Mouse (Mus musculus) heart, embryonic 11.5 days (tissue): ENCODE measurements at regions not wholly inside any gene's neighbourhood (a gene's known extent, or its start where the extent isn't known, plus 50 kb on each side); places are given as distances from the start of the nearest gene placed in this dataset.

Experiments used
- ATAC-seq: fragments of 200-750 bp; cut with Nextera tagmentation; replicated peaks from 2 replicates; pipeline ENCODE4 v1.8.0; 2017; ENCODE audit warnings: moderate library complexity; ENCODE audit not compliant: insufficient number of reproducible peaks, low FRiP score, low TSS enrichment
- H3K27ac ChIP-seq: fragments of 300-500 bp; sonication (generic); 2 replicates; pipeline ENCODE4 v1.5.1; 2014; ENCODE audit warnings: mild to moderate bottlenecking, low read depth, low read length
- H3K27me3 ChIP-seq: fragments of 300-500 bp; sonication (generic); 2 replicates; pipeline ENCODE4 v1.6.1; 2014; ENCODE audit warnings: mild to moderate bottlenecking, low read length, mixed read lengths; ENCODE audit not compliant: control insufficient read depth, insufficient read depth
- H3K36me3 ChIP-seq: fragments of 300-500 bp; sonication (generic); 2 replicates; pipeline ENCODE4 v1.6.1; 2014; ENCODE audit warnings: mild to moderate bottlenecking, low read length, moderate library complexity, mixed read lengths; ENCODE audit not compliant: control insufficient read depth, insufficient read depth
- H3K4me1 ChIP-seq: fragments of 300-500 bp; sonication (generic); 2 replicates; pipeline ENCODE4 v1.6.1; 2014; ENCODE audit warnings: low read length; ENCODE audit not compliant: control insufficient read depth, insufficient read depth
- H3K4me2 ChIP-seq: fragments of 300-500 bp; sonication (generic); 2 replicates; pipeline ENCODE4 v1.6.1; 2014; ENCODE audit warnings: mild to moderate bottlenecking, moderate library complexity
- H3K4me3 ChIP-seq: fragments of 300-500 bp; sonication (generic); 2 replicates; pipeline ENCODE4 v1.5.1; 2014; ENCODE audit warnings: low read depth, low read length
- H3K9ac ChIP-seq: fragments of 300-500 bp; sonication (generic); 2 replicates; pipeline ENCODE4 v1.6.1; 2014; ENCODE audit warnings: mild to moderate bottlenecking, low read depth, low read length, moderate library complexity
- H3K9me3 ChIP-seq: fragments of 300-500 bp; sonication (generic); replicated peaks from 2 replicates; pipeline ENCODE4 v1.6.1; 2016; ENCODE audit warnings: low read length; ENCODE audit not compliant: control insufficient read depth
- WGBS: fragments of 180-500 bp; shearing (Covaris S2); extraction: QIAGEN DNeasy Blood & Tissue Kit; methylation state at CpG from one replicate; pipeline ENCODE4 v1.1.7; 2014; ENCODE audit not compliant: insufficient replicate concordance; 5-methylcytosine and 5-hydroxymethylcytosine counted together

- 73% methylated on average over 3 of the region's 3 CpGs for WGBS
- no peak overlapping the region for H3K27ac ChIP-seq
- H3K27me3 ChIP-seq: no peaks in the 10 kb centered on the region
- H3K9ac ChIP-seq: no peak overlapping the region
- no peak overlapping the region for H3K4me3 ChIP-seq
- H3K4me2 ChIP-seq: no peak overlapping the region
- no peak for ATAC-seq
- no peaks in the 10 kb centered on the region for H3K4me1 ChIP-seq
- H3K36me3 ChIP-seq: no peaks in the 10 kb centered on the region
- no peaks in the 10 kb centered on the region for H3K9me3 ChIP-seq
Measured at GRCm38 (mm10) chr4:87702290-87702689, 330.9 kb downstream of the Mllt3 start.

- no peaks in the 10 kb centered on the region for H3K27me3 ChIP-seq
- H3K4me3 ChIP-seq: no peak overlapping the region
- H3K36me3 ChIP-seq: no peaks in the 10 kb centered on the region
- H3K4me2 ChIP-seq: no peak overlapping the region
- ATAC-seq: no peak
- no peaks in the 10 kb centered on the region for H3K4me1 ChIP-seq
- WGBS: 67% methylated on average over 4 of the region's 4 CpGs
- no peaks in the 10 kb centered on the region for H3K9me3 ChIP-seq
- no peak overlapping the region for H3K27ac ChIP-seq
- no peak overlapping the region for H3K9ac ChIP-seq
Measured at GRCm38 (mm10) chr4:87701024-87701423, 332.1 kb downstream of the Mllt3 start.

- no peak overlapping the region for H3K27ac ChIP-seq
- H3K27me3 ChIP-seq: no peaks in the 10 kb centered on the region
- no peak overlapping the region for H3K4me2 ChIP-seq
- no peaks in the 10 kb centered on the region for H3K4me1 ChIP-seq
- no peaks in the 10 kb centered on the region for H3K9me3 ChIP-seq
- H3K4me3 ChIP-seq: no peak overlapping the region
- WGBS: 81% methylated on average over 2 of the region's 2 CpGs
- no peaks in the 10 kb centered on the region for H3K36me3 ChIP-seq
- H3K9ac ChIP-seq: no peak overlapping the region
- ATAC-seq: no peak
Measured at GRCm38 (mm10) chr4:87700508-87700907, 332.7 kb downstream of the Mllt3 start.

- ATAC-seq: no peak
- no peak overlapping the region for H3K27ac ChIP-seq
- 33% methylated on average over 4 of the region's 4 CpGs for WGBS
Measured at GRCm38 (mm10) chr4:87699586-87699985, 333.6 kb downstream of the Mllt3 start.

GRCm38 (mm10) chr4:87698750-87699149 is 334.4 kb downstream of the Mllt3 start:
- no peak for ATAC-seq
- H3K9ac ChIP-seq: no peak overlapping the region
- no peak overlapping the region for H3K27ac ChIP-seq
- no peak overlapping the region for H3K4me3 ChIP-seq
- no peaks in the 10 kb centered on the region for H3K4me1 ChIP-seq
- H3K4me2 ChIP-seq: no peak overlapping the region
- no peaks in the 10 kb centered on the region for H3K27me3 ChIP-seq
- 37% methylated on average over 3 of the region's 3 CpGs for WGBS
- H3K36me3 ChIP-seq: no peaks in the 10 kb centered on the region
- no peaks in the 10 kb centered on the region for H3K9me3 ChIP-seq

More at GRCm38 (mm10) chr4:87699586-87699985, 333.6 kb downstream of the Mllt3 start:
- Histone ChIP-seq H3K9ac (no peak overlapping the region), H3K27me3 (no peaks in the 10 kb centered on the region), H3K4me3 (no peak overlapping the region), H3K4me1 (no peaks in the 10 kb centered on the region), H3K36me3 (no peaks in the 10 kb centered on the region), H3K9me3 (no peaks in the 10 kb centered on the region), H3K4me2 (no peak overlapping the region)

GRCm38 (mm10) chr4:87696921-87697320 is 336.2 kb downstream of the Mllt3 start:
- Histone ChIP-seq H3K4me3 (no peak overlapping the region), H3K36me3 (no peaks in the 10 kb centered on the region), H3K27me3 (no peaks in the 10 kb centered on the region), H3K27ac (no peak overlapping the region), H3K4me2 (no peak overlapping the region), H3K9ac (no peak overlapping the region), H3K4me1 (no peaks in the 10 kb centered on the region), H3K9me3 (no peaks in the 10 kb centered on the region)
- no peak for ATAC-seq
- WGBS: 77% methylated on average over 4 of the region's 4 CpGs

- no peak for ATAC-seq
Measured at GRCm38 (mm10) chr4:87695811-87696210, 337.4 kb downstream of the Mllt3 start.

GRCm38 (mm10) chr4:87692741-87693140 is 340.4 kb downstream of the Mllt3 start:
- H3K4me2 ChIP-seq: no peak overlapping the region
- no peaks in the 10 kb centered on the region for H3K4me1 ChIP-seq
- H3K9ac ChIP-seq: no peak overlapping the region
- no peaks in the 10 kb centered on the region for H3K27me3 ChIP-seq
- ATAC-seq: no peak
- 85% methylated on average over 2 of the region's 2 CpGs for WGBS
- H3K4me3 ChIP-seq: no peak overlapping the region
- H3K27ac ChIP-seq: no peak overlapping the region
- no peaks in the 10 kb centered on the region for H3K36me3 ChIP-seq
- H3K9me3 ChIP-seq: no peaks in the 10 kb centered on the region

More at GRCm38 (mm10) chr4:87695811-87696210, 337.4 kb downstream of the Mllt3 start:
- H3K4me3 ChIP-seq: no peak overlapping the region
- H3K27me3 ChIP-seq: no peaks in the 10 kb centered on the region
- H3K4me2 ChIP-seq: no peak overlapping the region
- H3K27ac ChIP-seq: no peak overlapping the region
- H3K9me3 ChIP-seq: no peaks in the 10 kb centered on the region
- no peaks in the 10 kb centered on the region for H3K4me1 ChIP-seq
- H3K9ac ChIP-seq: no peak overlapping the region
- 85% methylated on average over 5 of the region's 5 CpGs for WGBS
- no peaks in the 10 kb centered on the region for H3K36me3 ChIP-seq

GRCm38 (mm10) chr4:87684952-87685351 is 348.2 kb downstream of the Mllt3 start:
- Histone ChIP-seq H3K9me3 (no peaks in the 10 kb centered on the region), H3K4me3 (no peak overlapping the region), H3K27ac (no peak overlapping the region), H3K4me1 (no peaks in the 10 kb centered on the region), H3K4me2 (no peak overlapping the region), H3K36me3 (no peaks in the 10 kb centered on the region), H3K27me3 (no peaks in the 10 kb centered on the region), H3K9ac (no peak overlapping the region)
- WGBS: 86% methylated on average over 1 of the region's 1 CpGs
- ATAC-seq: no peak
